Mouse (Mus musculus) midbrain, embryonic 15.5 days (tissue): ENCODE data around the gene Nxnl1. TPM values are rescaled to one million over a fixed set of nuclear protein-coding genes. Genes with fewer than 3 reads are reported as not detected.
A peak's percentile ranks its signal among the peaks of the same experiment; 100 is the strongest.

Experiments used
- ATAC-seq: fragments of 200-750 bp; cut with Nextera tagmentation; replicated peaks from 2 replicates; pipeline ENCODE4 v1.8.0; 2017; ENCODE audit warnings: moderate TSS enrichment
- H3K27ac ChIP-seq: fragments of 300-500 bp; sonication (generic); 2 replicates; pipeline ENCODE4 v1.5.1; 2015; ENCODE audit warnings: mild to moderate bottlenecking, inconsistent platforms
- H3K27me3 ChIP-seq: fragments of 300-500 bp; sonication (generic); replicated peaks from 2 replicates; pipeline ENCODE4 v1.6.1; 2015; ENCODE audit warnings: inconsistent platforms
- H3K36me3 ChIP-seq: fragments of 300-500 bp; sonication (generic); replicated peaks from 2 replicates; pipeline ENCODE4 v1.6.1; 2015; ENCODE audit warnings: inconsistent platforms
- H3K4me1 ChIP-seq: fragments of 300-500 bp; sonication (generic); 2 replicates; pipeline ENCODE4 v1.6.1; 2015; ENCODE audit warnings: inconsistent platforms
- H3K4me2 ChIP-seq: fragments of 300-500 bp; sonication (generic); 2 replicates; pipeline ENCODE4 v1.6.1; 2015; ENCODE audit warnings: inconsistent platforms, mild to moderate bottlenecking, moderate library complexity
- H3K4me3 ChIP-seq: fragments of 300-500 bp; sonication (generic); 2 replicates; pipeline ENCODE4 v1.5.1; 2015; ENCODE audit warnings: mild to moderate bottlenecking, inconsistent platforms
- H3K9ac ChIP-seq: fragments of 300-500 bp; sonication (generic); 2 replicates; pipeline ENCODE4 v1.6.1; 2015; ENCODE audit warnings: mild to moderate bottlenecking, inconsistent platforms
- H3K9me3 ChIP-seq: fragments of 300-500 bp; sonication (generic); 2 replicates; pipeline ENCODE4 v1.6.1; 2016; ENCODE audit warnings: inconsistent platforms
- WGBS: fragments of 180-500 bp; shearing (Covaris S2); methylation state at CpG from one replicate; pipeline ENCODE4 v1.1.7; 2015; ENCODE audit warnings: mixed read lengths; 5-methylcytosine and 5-hydroxymethylcytosine counted together
- polyA plus RNA-seq: library from polyadenylated mRNA; unstranded; fragments of >200 nt; fragmentation: Nextera tagmentation; extraction: Ambion mirVana; gene quantifications from 2 replicates; pipeline ENCODE4 v1.2.1, GENCODE M21; 2015

The Nxnl1 gene
- polyA plus RNA-seq, 1 experiment from 2014 or later: not detected

- H3K4me3 ChIP-seq: no peak overlapping the region
- H3K27ac ChIP-seq: no peak overlapping the region
- no peaks in the 10 kb centered on the region for H3K9me3 ChIP-seq
- peak overlapping the region; percentile 10; the same call in 1 of the 2 replicates for H3K9ac ChIP-seq
- no peak for ATAC-seq
- H3K27me3 ChIP-seq: peaks cover 12% of the 10 kb centered on the region
- H3K4me2 ChIP-seq: peak overlapping the region; percentile 20; the same call in 1 of the 2 replicates
- no peaks in the 10 kb centered on the region for H3K36me3 ChIP-seq
- H3K4me1 ChIP-seq: peaks cover 31% of the 10 kb centered on the region
- WGBS: 8% methylated on average over 27 of the region's 27 CpGs
Observed at GRCm38 (mm10) chr8:71595862-71596261, 29.5 kb upstream of the Nxnl1 start.

- H3K4me3 ChIP-seq: no peak overlapping the region
- H3K27me3 ChIP-seq: no peaks in the 10 kb centered on the region
- no peaks in the 10 kb centered on the region for H3K36me3 ChIP-seq
- peaks cover 36% of the 10 kb centered on the region for H3K4me1 ChIP-seq
- H3K9me3 ChIP-seq: no peaks in the 10 kb centered on the region
- H3K9ac ChIP-seq: no peak overlapping the region
- 92% methylated on average over 4 of the region's 4 CpGs for WGBS
- no peak overlapping the region for H3K27ac ChIP-seq
- H3K4me2 ChIP-seq: no peak overlapping the region
- no peak for ATAC-seq
Observed at GRCm38 (mm10) chr8:71594324-71594722, 27.9 kb upstream of the Nxnl1 start.

DNA sequence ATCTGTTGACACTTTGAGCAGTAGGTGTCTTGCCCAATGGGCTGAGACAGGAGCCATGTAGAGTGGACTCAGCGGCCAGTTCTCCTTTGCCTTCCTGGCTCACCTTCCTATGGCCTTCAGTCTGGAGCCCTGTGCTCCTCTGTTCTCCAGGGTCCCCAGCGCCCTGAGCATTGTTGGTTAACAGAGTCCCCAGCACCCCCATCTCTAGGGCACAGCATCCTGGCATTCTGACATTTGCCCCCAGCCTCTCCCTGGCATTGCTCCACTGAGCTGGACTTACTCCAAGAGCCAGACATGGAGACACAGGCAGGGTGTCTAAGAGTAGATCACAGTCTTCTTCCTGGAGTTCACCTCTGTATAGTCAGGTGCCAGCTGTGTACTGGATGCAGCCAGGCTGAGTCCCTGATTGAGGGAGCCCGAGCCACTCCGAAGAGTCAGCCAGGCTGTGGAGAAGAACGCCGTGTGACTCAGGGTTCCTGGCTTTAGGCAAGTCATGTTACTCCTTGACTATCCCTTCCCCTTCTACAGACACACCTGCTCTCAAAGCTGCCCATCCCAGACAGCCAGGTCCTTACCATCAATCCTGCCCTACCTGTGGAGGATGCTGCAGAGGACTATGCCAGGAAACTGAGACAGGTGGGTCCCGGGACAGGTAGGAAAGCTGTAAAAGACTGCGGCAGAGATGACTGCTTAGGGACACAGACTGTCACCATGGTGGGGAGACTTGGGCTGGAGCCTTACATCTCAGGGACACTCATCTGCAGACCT lies 27.3 kb upstream of the Nxnl1 start:
- Histone ChIP-seq H3K9me3 (no peaks in the 10 kb centered on the region), H3K9ac (no peak overlapping the region; the same call in 1 of the 2 replicates), H3K27ac (no peak overlapping the region)

DNA sequence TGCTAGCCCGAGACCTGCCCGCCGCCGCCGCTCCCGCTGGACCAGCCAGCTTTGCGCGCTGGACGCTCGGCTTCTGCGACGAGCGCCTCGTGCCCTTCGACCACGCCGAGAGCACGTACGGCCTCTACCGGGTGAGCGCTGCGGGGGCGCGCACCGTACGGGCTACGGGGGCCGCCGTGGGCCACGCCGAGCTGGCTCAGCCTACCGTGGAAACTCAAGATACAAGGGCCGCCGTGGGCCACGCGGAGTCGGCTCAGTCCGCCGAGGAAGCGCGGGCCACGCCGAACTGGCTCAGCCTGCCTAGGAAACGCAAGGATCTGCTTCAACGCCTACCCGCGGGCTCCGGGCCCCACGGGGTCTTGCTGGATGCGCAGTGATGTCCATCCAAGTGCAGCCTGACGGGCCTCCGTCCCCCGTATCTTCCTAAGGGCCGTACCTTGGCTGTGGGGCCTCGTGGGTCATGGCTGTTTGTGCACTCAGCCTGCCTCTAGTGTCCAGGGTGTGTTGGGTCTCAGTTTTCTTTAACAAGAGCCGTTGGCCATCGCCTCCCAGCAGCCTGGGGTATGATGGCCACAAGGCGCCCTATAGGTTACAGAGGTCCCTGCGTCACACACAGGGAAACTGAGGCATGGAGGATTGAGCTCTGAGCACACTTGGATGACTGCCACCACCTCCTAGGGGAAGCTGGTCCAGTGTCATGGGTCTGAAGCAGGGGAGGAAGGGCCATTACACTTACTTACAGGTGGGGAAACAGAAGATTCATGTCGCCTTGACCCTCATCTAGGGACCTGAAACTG lies 26.2 kb upstream of the Nxnl1 start:
- peak; percentile 81 for ATAC-seq
- peak overlapping the region; percentile 73 for H3K4me3 ChIP-seq
- peaks cover 36% of the 10 kb centered on the region for H3K4me1 ChIP-seq
- H3K36me3 ChIP-seq: no peaks in the 10 kb centered on the region
- H3K27ac ChIP-seq: peak overlapping the region; percentile 98
- no peaks in the 10 kb centered on the region for H3K27me3 ChIP-seq
- peak overlapping the region; percentile 80 for H3K4me2 ChIP-seq
- peak overlapping the region; percentile 75 for H3K9ac ChIP-seq
- H3K9me3 ChIP-seq: no peaks in the 10 kb centered on the region
- 4% methylated on average over 60 of the region's 60 CpGs for WGBS

More for the DNA sequence above, 27.3 kb upstream of the Nxnl1 start:
- H3K4me2 ChIP-seq: peak overlapping the region; percentile 80
- WGBS: 95% methylated on average over 8 of the region's 8 CpGs
- ATAC-seq: no peak
- no peak overlapping the region for H3K4me3 ChIP-seq
- H3K4me1 ChIP-seq: peaks cover 36% of the 10 kb centered on the region
- H3K36me3 ChIP-seq: no peaks in the 10 kb centered on the region
- no peaks in the 10 kb centered on the region for H3K27me3 ChIP-seq

GRCm38 (mm10) chr8:71591471-71592373 lies 25.3 kb upstream of the Nxnl1 start, which contains the start of gene Pgls:
Gene Pgls, plus strand, starts transcription at chr8:71592176.
- no peaks in the 10 kb centered on the region for H3K36me3 ChIP-seq
- peaks cover 36% of the 10 kb centered on the region for H3K4me1 ChIP-seq
- H3K9ac ChIP-seq: peak within 1 kb of the TSS; percentile 75
- ATAC-seq: peak; percentile 89
- WGBS: under 1% methylated on average over 71 of the region's 71 CpGs
- peak within 1 kb of the TSS; percentile 73 for H3K4me3 ChIP-seq
- no peaks in the 10 kb centered on the region for H3K27me3 ChIP-seq
- peak within 1 kb of the TSS; percentile 98 for H3K27ac ChIP-seq
- peak within 1 kb of the TSS; percentile 80 for H3K4me2 ChIP-seq
- no peaks in the 10 kb centered on the region for H3K9me3 ChIP-seq

- Histone ChIP-seq H3K27ac (peak overlapping the region; percentile 98), H3K4me3 (peak overlapping the region; percentile 73), H3K9me3 (no peaks in the 10 kb centered on the region), H3K4me1 (peaks cover 35% of the 10 kb centered on the region), H3K36me3 (peaks cover 2% of the 10 kb centered on the region; the same call in 1 of the 2 replicates), H3K4me2 (peak overlapping the region; percentile 80), H3K27me3 (no peaks in the 10 kb centered on the region), H3K9ac (peak overlapping the region; percentile 75)
- no peak for ATAC-seq
- WGBS: 24% methylated on average over 5 of the region's 5 CpGs
Observed at GRCm38 (mm10) chr8:71591017-71591416, 24.6 kb upstream of the Nxnl1 start.

DNA sequence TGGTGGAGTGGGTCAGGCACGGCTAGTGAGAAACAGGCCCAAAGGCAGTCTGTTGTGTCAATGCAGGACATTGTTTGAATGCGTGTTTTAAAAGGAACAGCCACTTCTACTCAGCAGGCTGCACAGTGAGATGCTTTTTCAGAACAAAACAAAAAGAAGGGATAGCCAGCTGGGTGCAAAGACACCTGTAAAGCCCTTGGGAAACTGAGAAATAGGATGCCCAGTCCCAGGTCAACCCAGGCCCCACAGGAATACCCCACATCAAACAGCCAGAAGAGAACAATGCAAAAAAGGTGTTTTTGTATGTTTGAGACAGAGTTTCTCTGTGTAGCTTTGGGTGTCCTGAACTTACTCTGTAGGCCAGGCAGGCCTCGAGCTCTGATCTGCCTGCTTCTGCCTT lies 22.4 kb upstream of the Nxnl1 start:
- H3K4me2 ChIP-seq: no peak overlapping the region
- peaks cover 19% of the 10 kb centered on the region for H3K36me3 ChIP-seq
- H3K9ac ChIP-seq: no peak overlapping the region
- H3K4me1 ChIP-seq: peaks cover 25% of the 10 kb centered on the region
- H3K9me3 ChIP-seq: no peaks in the 10 kb centered on the region
- H3K27me3 ChIP-seq: no peaks in the 10 kb centered on the region
- 71% methylated on average over 3 of the region's 3 CpGs for WGBS
- ATAC-seq: no peak
- no peak overlapping the region for H3K27ac ChIP-seq
- H3K4me3 ChIP-seq: no peak overlapping the region

DNA sequence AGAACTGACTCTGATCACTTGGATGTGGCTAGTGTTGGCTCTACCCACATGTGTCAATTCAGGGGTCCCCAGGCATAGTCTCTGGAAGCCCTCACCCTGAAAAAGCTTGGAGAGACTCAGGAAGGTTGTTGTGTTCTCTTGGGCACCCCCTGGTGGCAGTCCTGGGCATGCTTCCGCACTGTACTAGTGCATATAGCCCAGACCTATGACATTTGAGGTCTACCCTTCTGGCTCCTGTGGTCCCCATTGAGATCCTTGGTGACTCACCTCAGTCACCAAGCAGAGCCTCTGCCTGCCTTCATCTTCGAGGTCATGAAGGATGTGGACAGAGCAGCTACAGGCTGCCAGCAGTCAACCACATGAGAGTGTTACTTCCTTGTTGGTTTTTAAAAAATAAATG lies 20.5 kb upstream of the Nxnl1 start:
- Histone ChIP-seq H3K36me3 (peaks cover 19% of the 10 kb centered on the region), H3K9ac (no peak overlapping the region), H3K4me1 (peaks cover 12% of the 10 kb centered on the region), H3K4me3 (no peak overlapping the region), H3K9me3 (no peaks in the 10 kb centered on the region), H3K27ac (no peak overlapping the region), H3K27me3 (no peaks in the 10 kb centered on the region), H3K4me2 (no peak overlapping the region)
- 87% methylated on average over 2 of the region's 2 CpGs for WGBS
- no peak for ATAC-seq

DNA sequence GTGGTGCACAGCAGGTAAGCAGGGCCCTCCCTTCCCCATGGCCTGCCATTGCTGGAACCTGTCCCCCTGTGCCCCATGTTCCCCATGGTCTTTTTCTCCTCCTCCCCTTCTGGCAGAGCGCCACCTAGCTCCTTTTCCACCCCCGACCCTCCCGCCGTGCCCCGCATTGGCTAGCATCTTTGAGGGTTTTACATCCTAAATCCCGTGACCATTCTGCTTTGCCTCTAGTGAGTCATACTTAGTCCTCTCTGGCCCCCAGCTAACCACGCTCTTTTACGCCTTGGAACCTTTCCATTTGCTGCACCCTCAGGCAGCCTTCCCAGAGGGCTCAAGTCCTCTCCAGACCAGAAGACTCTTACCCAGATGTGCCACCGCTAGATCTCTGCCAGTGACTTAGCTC lies 13.8 kb upstream of the Nxnl1 start:
- no peak for ATAC-seq
- WGBS: 25% methylated on average over 9 of the region's 9 CpGs

GRCm38 (mm10) chr8:71579476-71579875 lies 13.1 kb upstream of the Nxnl1 start:
- Histone ChIP-seq H3K9me3 (no peaks in the 10 kb centered on the region), H3K27me3 (no peaks in the 10 kb centered on the region), H3K4me1 (0 out of 2 replicates have a peak, but pooled peaks cover 4% of the 10 kb centered on the region), H3K27ac (no peak overlapping the region), H3K4me3 (no peak overlapping the region), H3K36me3 (peaks cover 2% of the 10 kb centered on the region; the same call in 1 of the 2 replicates), H3K9ac (no peak overlapping the region), H3K4me2 (no peak overlapping the region)
- 77% methylated on average over 14 of the region's 14 CpGs for WGBS
- ATAC-seq: no peak

More for the DNA sequence above, 13.8 kb upstream of the Nxnl1 start:
- 0 out of 2 replicates have a peak, but pooled peaks cover 4% of the 10 kb centered on the region for H3K4me1 ChIP-seq
- H3K4me3 ChIP-seq: no peak overlapping the region
- H3K36me3 ChIP-seq: peaks cover 9% of the 10 kb centered on the region
- no peak overlapping the region for H3K4me2 ChIP-seq
- H3K27me3 ChIP-seq: no peaks in the 10 kb centered on the region
- no peak overlapping the region for H3K27ac ChIP-seq
- no peaks in the 10 kb centered on the region for H3K9me3 ChIP-seq
- no peak overlapping the region for H3K9ac ChIP-seq

DNA sequence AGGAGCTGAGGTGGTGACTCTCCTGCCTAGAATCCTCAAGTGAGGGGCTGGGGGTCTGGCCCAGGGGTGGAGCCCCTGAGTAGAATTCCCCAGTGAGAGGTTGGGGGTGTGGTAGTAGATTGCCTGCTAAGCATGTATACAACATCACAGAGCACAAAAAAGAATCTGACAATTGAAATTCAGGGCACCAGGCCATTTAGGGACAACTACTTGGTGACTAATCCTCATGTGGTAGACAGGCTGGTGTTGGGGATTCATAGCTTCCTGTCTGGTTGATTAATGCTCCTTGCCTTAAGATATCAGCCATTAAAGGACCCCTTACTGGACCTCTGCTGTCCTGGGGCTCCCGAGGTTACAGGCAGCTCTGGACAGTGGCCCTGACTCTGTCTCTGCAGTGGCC lies 12.6 kb upstream of the Nxnl1 start:
- ATAC-seq: no peak
- H3K27ac ChIP-seq: no peak overlapping the region
- H3K4me2 ChIP-seq: no peak overlapping the region
- H3K9ac ChIP-seq: no peak overlapping the region
- H3K4me3 ChIP-seq: no peak overlapping the region
- 78% methylated on average over 1 of the region's 1 CpGs for WGBS
- H3K27me3 ChIP-seq: no peaks in the 10 kb centered on the region
- H3K9me3 ChIP-seq: no peaks in the 10 kb centered on the region
- no peaks in the 10 kb centered on the region; the same call in 1 of the 2 replicates for H3K36me3 ChIP-seq
- H3K4me1 ChIP-seq: 0 out of 2 replicates have a peak, but pooled peaks cover 4% of the 10 kb centered on the region
